Mouse (Mus musculus): ENCODE results near the gene 1500009L16Rik. TPM values are rescaled to one million over a fixed set of nuclear protein-coding genes. Genes with fewer than 3 reads are reported as not detected.

1500009L16Rik gene
- not detected for polyA plus RNA-seq (2015; fragmentation: Illumina TruSeq; extraction: RNeasy Lipid Tissue Mini Kit (QIAGEN cat#74804); ENCODE audit: insufficient read depth, low read depth, low replicate concordance)

GRCm38 (mm10) chr10:83722579-83723031 lies at the start of gene 1500009L16Rik:
1500009L16Rik (plus strand) TSS chr10:83722865.

Other genes starting within 250 kb of the 1500009L16Rik start
- gene Aldh1l2, start 188.7 kb upstream of the 1500009L16Rik start, polyA plus RNA-seq (2015; fragmentation: Illumina TruSeq; extraction: RNeasy Lipid Tissue Mini Kit (QIAGEN cat#74804); ENCODE audit: insufficient read depth, low read depth, low replicate concordance) = 15.1 TPM
- 5.4 TPM for gene Washc4, start 179.1 kb upstream of the 1500009L16Rik start, polyA plus RNA-seq (2015; fragmentation: Illumina TruSeq; extraction: RNeasy Lipid Tissue Mini Kit (QIAGEN cat#74804); ENCODE audit: insufficient read depth, low read depth, low replicate concordance)
- gene Appl2, start 74.1 kb upstream of the 1500009L16Rik start, polyA plus RNA-seq (2015; fragmentation: Illumina TruSeq; extraction: RNeasy Lipid Tissue Mini Kit (QIAGEN cat#74804); ENCODE audit: insufficient read depth, low read depth, low replicate concordance) = 145 TPM

Data from pancreas, adult 10 weeks (tissue).